Mouse (Mus musculus) testis, adult 10 weeks (tissue): ENCODE results near the gene Gpr160. TPM values are rescaled to one million over a fixed set of nuclear protein-coding genes. Genes with fewer than 3 reads are reported as not detected.

Source experiments
- polyA plus RNA-seq: library from polyadenylated mRNA; stranded (reverse); fragments of 350-450 nt; fragmentation: Illumina TruSeq; extraction: RNeasy Lipid Tissue Mini Kit (QIAGEN cat#74804); gene quantifications from one replicate; pipeline ENCODE4 v1.2.3, GENCODE M21; 2014; ENCODE audit warnings: low read depth, low replicate concordance

Gpr160 gene
- polyA plus RNA-seq, result 242 TPM

DNA sequence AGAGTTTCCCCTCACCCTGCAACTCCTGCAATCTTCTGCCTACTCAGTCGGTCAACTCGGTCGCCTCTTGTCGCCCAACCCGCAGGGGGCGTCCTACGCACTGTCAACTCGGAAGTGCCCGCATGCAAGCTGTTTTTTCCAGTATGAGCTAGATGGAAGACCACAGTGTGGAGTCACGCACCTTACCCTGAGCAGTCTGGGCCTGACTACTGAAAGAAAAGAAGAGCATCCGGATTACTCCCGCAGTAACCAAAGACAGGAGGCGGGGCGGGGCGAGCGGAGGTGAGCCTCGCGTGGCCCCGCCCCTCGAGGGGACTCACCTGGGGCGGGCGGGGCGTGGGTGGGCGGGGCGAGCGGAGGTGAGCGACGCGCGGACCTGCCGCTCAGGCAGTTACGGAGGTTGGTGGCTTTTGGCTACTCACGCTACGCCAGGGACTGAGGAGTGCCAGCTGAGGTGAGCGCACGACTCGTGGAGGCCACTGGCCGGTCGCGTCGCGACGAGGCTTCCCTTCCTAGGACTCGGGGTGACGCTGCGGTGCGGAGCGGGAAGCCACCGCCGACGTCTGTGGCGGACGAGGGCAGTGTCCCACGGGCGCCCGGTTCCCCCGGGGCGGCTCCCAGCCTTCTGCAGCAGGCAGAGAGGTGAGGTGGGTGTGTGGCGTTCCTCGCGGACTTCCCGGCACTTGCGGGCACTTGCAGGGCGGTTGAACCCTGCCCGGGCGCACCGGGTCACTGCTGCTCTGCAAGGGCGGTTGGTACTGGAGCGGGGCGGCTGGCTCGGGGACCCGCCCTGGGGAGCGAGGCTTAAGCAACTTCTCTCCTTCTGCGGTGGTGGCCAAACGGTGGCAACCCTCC lies at the start of gene Gpr160:
Gpr160 (plus strand) TSS at position 347 of the 855 bp plus-strand sequence.

Other genes starting within 250 kb of the Gpr160 start
- gene Lrriq4, start 211.4 kb upstream of the Gpr160 start, polyA plus RNA-seq, result 75.7 TPM
- 753 TPM for gene Lrrc34, start 208.1 kb upstream of the Gpr160 start, polyA plus RNA-seq
- gene Lrrc31, start 156.1 kb upstream of the Gpr160 start, polyA plus RNA-seq, result not detected
- gene Samd7, start 109.7 kb upstream of the Gpr160 start, polyA plus RNA-seq, result 6.0 TPM
- 60.7 TPM for gene Sec62, start 63.1 kb upstream of the Gpr160 start, polyA plus RNA-seq
- gene Phc3, start 113.5 kb downstream of the Gpr160 start, polyA plus RNA-seq, result 10.9 TPM
- 24.0 TPM for gene Prkci, start 139.8 kb downstream of the Gpr160 start, polyA plus RNA-seq
- 12.8 TPM for gene Skil, start 239.1 kb downstream of the Gpr160 start, polyA plus RNA-seq